Mouse (Mus musculus): ENCODE results near the gene Apof. TPM values are rescaled to one million over a fixed set of nuclear protein-coding genes. Genes with fewer than 3 reads are reported as not detected.
"Not testable (repeated sequence)": the region's sequence is repeated elsewhere in the genome, so short reads cannot be mapped to it uniquely, and the experiment has no call there.

Apof gene
- polyA plus RNA-seq, 1 experiment from 2014 or later = not detected

GRCm38 (mm10) chr10:128239140-128239539 is 29.3 kb upstream of the Apof start:
- no peak overlapping the region for H3K27ac ChIP-seq
- H3K36me3 ChIP-seq (replicated peaks) = peaks cover 87% of the 10 kb centered on the region
- H3K4me3 ChIP-seq = no peak overlapping the region
- DNase-seq (ENCODE audit: extremely low spot score, low spot score) = no peak
- H3K4me1 ChIP-seq = peaks cover 31% of the 10 kb centered on the region
- H3K27me3 ChIP-seq (ENCODE audit: poor library complexity, severe bottlenecking) = no peaks in the 10 kb centered on the region
- no peaks in the 10 kb centered on the region for H3K9me3 ChIP-seq
- 95% methylated on average over 4 of the region's 4 CpGs for WGBS

GRCm38 (mm10) chr10:128240131-128240530 is 28.3 kb upstream of the Apof start:
- 90% methylated on average over 18 of the region's 18 CpGs for WGBS
- Histone ChIP-seq H3K9me3 (no peaks in the 10 kb centered on the region), H3K4me1 (peaks cover 22% of the 10 kb centered on the region), H3K4me3 (no peak overlapping the region), H3K27me3 (ENCODE audit: poor library complexity, severe bottlenecking) (no peaks in the 10 kb centered on the region), H3K27ac (no peak overlapping the region), H3K36me3 (replicated peaks) (peaks cover 88% of the 10 kb centered on the region)
- DNase-seq (ENCODE audit: extremely low spot score, low spot score) = no peak

- H3K4me3 ChIP-seq = no peak overlapping the region
- H3K36me3 ChIP-seq (replicated peaks) = peaks cover 99% of the 10 kb centered on the region
- WGBS = 97% methylated on average over 8 of the region's 8 CpGs
These were observed 25.2 kb upstream of the Apof start for GRCm38 (mm10) chr10:128243252-128243651.

GRCm38 (mm10) chr10:128244121-128244520 is 24.4 kb upstream of the Apof start:
- Histone ChIP-seq H3K27me3 (ENCODE audit: poor library complexity, severe bottlenecking) (no peaks in the 10 kb centered on the region), H3K27ac (no peak overlapping the region), H3K4me3 (no peak overlapping the region), H3K9me3 (no peaks in the 10 kb centered on the region), H3K4me1 (no peaks in the 10 kb centered on the region), H3K36me3 (replicated peaks) (peaks cover 100% of the 10 kb centered on the region)
- no peak for DNase-seq (ENCODE audit: extremely low spot score, low spot score)
- WGBS = 96% methylated on average over 15 of the region's 15 CpGs

More at GRCm38 (mm10) chr10:128243252-128243651, 25.2 kb upstream of the Apof start:
- H3K9me3 ChIP-seq = no peaks in the 10 kb centered on the region
- H3K4me1 ChIP-seq = peaks cover 1% of the 10 kb centered on the region
- no peaks in the 10 kb centered on the region for H3K27me3 ChIP-seq (ENCODE audit: poor library complexity, severe bottlenecking)
- no peak for DNase-seq (ENCODE audit: extremely low spot score, low spot score)
- no peak overlapping the region for H3K27ac ChIP-seq

GRCm38 (mm10) chr10:128247020-128247732 is 21.3 kb upstream of the Apof start:
- Histone ChIP-seq H3K9me3 (no peaks in the 10 kb centered on the region), H3K36me3 (replicated peaks) (peaks cover 100% of the 10 kb centered on the region), H3K4me1 (no peaks in the 10 kb centered on the region), H3K27me3 (ENCODE audit: poor library complexity, severe bottlenecking) (no peaks in the 10 kb centered on the region), H3K4me3 (no peak overlapping the region), H3K27ac (no peak overlapping the region)
- WGBS = 89% methylated on average over 17 of the region's 17 CpGs
- no peak for DNase-seq (ENCODE audit: extremely low spot score, low spot score)

GRCm38 (mm10) chr10:128250565-128250964 is 17.9 kb upstream of the Apof start:
- no peak overlapping the region for H3K27ac ChIP-seq
- H3K36me3 ChIP-seq (replicated peaks) = peaks cover 91% of the 10 kb centered on the region

GRCm38 (mm10) chr10:128253677-128254255 is 14.7 kb upstream of the Apof start, which contains the start of gene Apon:
Apon (plus strand) TSS chr10:128254096.
- Histone ChIP-seq H3K36me3 (replicated peaks) (peaks cover 59% of the 10 kb centered on the region), H3K4me3 (no peak within 1 kb of the TSS), H3K9me3 (no peaks in the 10 kb centered on the region), H3K27me3 (ENCODE audit: poor library complexity, severe bottlenecking) (no peaks in the 10 kb centered on the region), H3K4me1 (no peaks in the 10 kb centered on the region), H3K27ac (no peak within 1 kb of the TSS)
- DNase-seq (ENCODE audit: extremely low spot score, low spot score) = no peak
- 89% methylated on average over 4 of the region's 4 CpGs for WGBS

More at GRCm38 (mm10) chr10:128250565-128250964, 17.9 kb upstream of the Apof start:
- Histone ChIP-seq H3K4me1 (no peaks in the 10 kb centered on the region), H3K9me3 (no peaks in the 10 kb centered on the region), H3K27me3 (ENCODE audit: poor library complexity, severe bottlenecking) (no peaks in the 10 kb centered on the region), H3K4me3 (no peak overlapping the region)
- no peak for DNase-seq (ENCODE audit: extremely low spot score, low spot score)
- 96% methylated on average over 13 of the region's 13 CpGs for WGBS

GRCm38 (mm10) chr10:128255925-128256324 is 12.5 kb upstream of the Apof start:
- DNase-seq (ENCODE audit: extremely low spot score, low spot score) = no peak
- Histone ChIP-seq H3K4me3 (no peak overlapping the region), H3K27ac (no peak overlapping the region), H3K36me3 (replicated peaks) (peaks cover 37% of the 10 kb centered on the region), H3K4me1 (no peaks in the 10 kb centered on the region), H3K9me3 (no peaks in the 10 kb centered on the region), H3K27me3 (ENCODE audit: poor library complexity, severe bottlenecking) (no peaks in the 10 kb centered on the region)
- WGBS = 94% methylated on average over 8 of the region's 8 CpGs

- 93% methylated on average over 8 of the region's 8 CpGs for WGBS
- DNase-seq (ENCODE audit: extremely low spot score, low spot score) = no peak
These were observed 12.1 kb upstream of the Apof start for GRCm38 (mm10) chr10:128256328-128256727.

GRCm38 (mm10) chr10:128258953-128259352 is 9.5 kb upstream of the Apof start:
- no peaks in the 10 kb centered on the region for H3K27me3 ChIP-seq (ENCODE audit: poor library complexity, severe bottlenecking)
- peaks cover 10% of the 10 kb centered on the region for H3K36me3 ChIP-seq (replicated peaks)
- WGBS = 90% methylated on average over 4 of the region's 4 CpGs
- no peak overlapping the region for H3K27ac ChIP-seq
- no peak for DNase-seq (ENCODE audit: extremely low spot score, low spot score)
- no peaks in the 10 kb centered on the region for H3K9me3 ChIP-seq
- H3K4me3 ChIP-seq = no peak overlapping the region
- H3K4me1 ChIP-seq = no peaks in the 10 kb centered on the region

More at GRCm38 (mm10) chr10:128256328-128256727, 12.1 kb upstream of the Apof start:
- Histone ChIP-seq H3K4me3 (no peak overlapping the region), H3K36me3 (replicated peaks) (peaks cover 33% of the 10 kb centered on the region), H3K27ac (no peak overlapping the region), H3K4me1 (no peaks in the 10 kb centered on the region), H3K9me3 (no peaks in the 10 kb centered on the region), H3K27me3 (ENCODE audit: poor library complexity, severe bottlenecking) (no peaks in the 10 kb centered on the region)

- H3K4me3 ChIP-seq = no peak overlapping the region
- H3K27me3 ChIP-seq (ENCODE audit: poor library complexity, severe bottlenecking) = no peaks in the 10 kb centered on the region
- H3K27ac ChIP-seq = no peak overlapping the region
- no peak for DNase-seq (ENCODE audit: extremely low spot score, low spot score)
- H3K9me3 ChIP-seq = no peaks in the 10 kb centered on the region
- 88% methylated on average over 5 of the region's 5 CpGs for WGBS
- no peaks in the 10 kb centered on the region for H3K4me1 ChIP-seq
- H3K36me3 ChIP-seq (replicated peaks) = no peaks in the 10 kb centered on the region
These were observed 8.5 kb upstream of the Apof start for GRCm38 (mm10) chr10:128259946-128260345.

- not testable (repeated sequence) for H3K9me3 ChIP-seq; H3K36me3 ChIP-seq (replicated peaks); H3K4me1 ChIP-seq; H3K4me3 ChIP-seq; H3K27ac ChIP-seq; DNase-seq (ENCODE audit: extremely low spot score, low spot score); H3K27me3 ChIP-seq (ENCODE audit: poor library complexity, severe bottlenecking)
- 89% methylated on average over 7 of the region's 7 CpGs for WGBS
These were observed 8.1 kb upstream of the Apof start for GRCm38 (mm10) chr10:128260376-128260775.

- H3K4me3 ChIP-seq = no peak overlapping the region
- H3K27me3 ChIP-seq (ENCODE audit: poor library complexity, severe bottlenecking) = no peaks in the 10 kb centered on the region
- no peaks in the 10 kb centered on the region for H3K36me3 ChIP-seq (replicated peaks)
- no peak overlapping the region for H3K27ac ChIP-seq
- no peaks in the 10 kb centered on the region for H3K4me1 ChIP-seq
- 81% methylated on average over 22 of the region's 22 CpGs for WGBS
- no peak for DNase-seq (ENCODE audit: extremely low spot score, low spot score)
- no peaks in the 10 kb centered on the region for H3K9me3 ChIP-seq
These were observed 6.2 kb upstream of the Apof start for GRCm38 (mm10) chr10:128262300-128262699.
